Mouse (Mus musculus) embryonic facial prominence, embryonic 11.5 days (tissue): ENCODE measurements at regions not wholly inside any gene's neighbourhood (a gene's known extent, or its start where the extent isn't known, plus 50 kb on each side); places are given as distances from the start of the nearest gene placed in this dataset.

ENCODE experiments used
- ATAC-seq: fragments of 200-750 bp; cut with Nextera tagmentation; replicated peaks from 2 replicates; pipeline ENCODE4 v1.8.0; 2017; ENCODE audit warnings: low read depth; ENCODE audit not compliant: insufficient number of reproducible peaks, low FRiP score, low TSS enrichment
- DNase-seq: peaks from one replicate; pipeline ENCODE4 v3.0.0-alpha.2; 2015; ENCODE audit warnings: low spot score
- H3K27ac ChIP-seq: fragments of 300-500 bp; sonication (generic); replicated peaks from 2 replicates; pipeline ENCODE4 v1.5.1; 2014; ENCODE audit warnings: mild to moderate bottlenecking, low read depth, low read length, control low read depth
- H3K27me3 ChIP-seq: fragments of 300-500 bp; sonication (generic); 2 replicates; pipeline ENCODE4 v1.6.1; 2014; ENCODE audit warnings: mild to moderate bottlenecking, low read length, moderate library complexity, mixed read lengths; ENCODE audit not compliant: control insufficient read depth, insufficient read depth
- H3K36me3 ChIP-seq: fragments of 300-500 bp; sonication (generic); replicated peaks from 2 replicates; pipeline ENCODE4 v1.6.1; 2014; ENCODE audit warnings: low read depth, mild to moderate bottlenecking, low read length, moderate library complexity, mixed read lengths; ENCODE audit not compliant: control insufficient read depth, insufficient read depth
- H3K4me1 ChIP-seq: fragments of 300-500 bp; sonication (generic); 2 replicates; pipeline ENCODE4 v1.6.1; 2014; ENCODE audit warnings: low read length, mixed read lengths; ENCODE audit not compliant: control insufficient read depth, insufficient read depth
- H3K4me2 ChIP-seq: fragments of 300-500 bp; sonication (generic); 2 replicates; pipeline ENCODE4 v1.6.1; 2014; ENCODE audit warnings: low read depth, mild to moderate bottlenecking, control low read depth, low read length, moderate library complexity
- H3K4me3 ChIP-seq: fragments of 300-500 bp; sonication (generic); 2 replicates; pipeline ENCODE4 v1.5.1; 2014; ENCODE audit warnings: low read depth, low read length, control low read depth
- H3K9ac ChIP-seq: fragments of 300-500 bp; sonication (generic); replicated peaks from 2 replicates; pipeline ENCODE4 v1.6.1; 2014; ENCODE audit warnings: mild to moderate bottlenecking, control low read depth, low read length
- H3K9me3 ChIP-seq: fragments of 300-500 bp; sonication (generic); replicated peaks from 2 replicates; pipeline ENCODE4 v1.6.1; 2016; ENCODE audit warnings: mild to moderate bottlenecking, low read length, inconsistent platforms, mixed read lengths; ENCODE audit not compliant: control insufficient read depth
- WGBS: fragments of 180-500 bp; shearing (Covaris S2); extraction: QIAGEN DNeasy Blood & Tissue Kit; methylation state at CpG from one replicate; pipeline ENCODE4 v1.1.7; 2014; 5-methylcytosine and 5-hydroxymethylcytosine counted together

GRCm38 (mm10) chr2:105454353-105454752 lies 55.2 kb upstream of the Rcn1 start:
- 64% methylated on average over 2 of the region's 2 CpGs for WGBS
- H3K36me3 ChIP-seq: no peaks in the 10 kb centered on the region
- no peaks in the 10 kb centered on the region for H3K9me3 ChIP-seq
- ATAC-seq: no peak
- H3K4me3 ChIP-seq: no peak overlapping the region
- H3K27me3 ChIP-seq: no peaks in the 10 kb centered on the region
- no peak overlapping the region for H3K4me2 ChIP-seq
- no peak overlapping the region for H3K9ac ChIP-seq
- DNase-seq: no peak
- no peak overlapping the region for H3K27ac ChIP-seq
- H3K4me1 ChIP-seq: no peaks in the 10 kb centered on the region

DNA sequence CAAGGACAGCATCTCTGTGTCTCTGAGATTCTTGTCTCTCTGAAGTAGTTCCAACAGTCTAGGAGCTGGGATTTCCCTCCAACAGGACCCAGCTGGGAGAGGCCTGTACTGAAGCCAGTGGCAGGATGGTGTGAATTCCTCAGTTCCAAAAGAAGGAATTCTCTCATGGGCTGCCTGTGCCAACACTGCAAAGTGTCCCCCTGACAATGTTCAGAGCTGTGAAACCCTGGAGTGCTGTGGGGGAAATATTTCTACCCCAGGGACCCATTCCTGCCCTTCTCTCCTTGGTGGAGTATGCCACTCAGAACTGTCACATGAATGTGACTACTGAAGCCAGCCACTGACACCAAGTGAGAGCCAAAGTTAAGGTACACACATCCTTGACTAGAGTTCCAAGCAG lies 55.7 kb upstream of the Rcn1 start:
- no peak for ATAC-seq
- no peak overlapping the region for H3K4me2 ChIP-seq
- H3K27me3 ChIP-seq: no peaks in the 10 kb centered on the region
- no peak overlapping the region for H3K4me3 ChIP-seq
- no peak overlapping the region for H3K27ac ChIP-seq
- H3K4me1 ChIP-seq: no peaks in the 10 kb centered on the region
- H3K36me3 ChIP-seq: no peaks in the 10 kb centered on the region
- no peaks in the 10 kb centered on the region for H3K9me3 ChIP-seq
- H3K9ac ChIP-seq: no peak overlapping the region
- no peak for DNase-seq

DNA sequence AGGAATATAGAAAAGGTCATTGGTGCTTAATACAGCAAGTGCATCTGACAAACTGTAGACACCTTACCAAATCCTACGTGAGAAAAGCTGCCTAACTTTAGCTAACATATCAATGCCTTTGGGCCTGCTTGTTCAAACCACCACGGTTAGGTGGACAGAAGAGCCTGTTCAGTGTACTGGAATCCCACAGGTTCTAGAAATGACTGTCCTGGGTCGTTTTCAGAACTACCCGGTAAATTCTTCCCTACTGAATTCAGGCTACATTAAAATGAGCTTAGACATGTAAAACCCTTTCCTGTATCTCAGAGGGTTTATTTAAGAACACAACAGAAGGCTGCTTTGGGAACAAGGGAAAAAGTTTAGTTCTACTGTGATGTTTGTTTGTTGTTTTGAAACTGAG lies 59.5 kb upstream of the Rcn1 start:
- no peak for DNase-seq
- Histone ChIP-seq H3K4me3 (no peak overlapping the region), H3K9me3 (no peaks in the 10 kb centered on the region), H3K36me3 (no peaks in the 10 kb centered on the region), H3K27ac (no peak overlapping the region), H3K4me1 (no peaks in the 10 kb centered on the region), H3K27me3 (no peaks in the 10 kb centered on the region), H3K4me2 (no peak overlapping the region), H3K9ac (no peak overlapping the region)
- ATAC-seq: no peak
- 86% methylated on average over 4 of the region's 4 CpGs for WGBS

- H3K9ac ChIP-seq: no peak overlapping the region
- no peaks in the 10 kb centered on the region for H3K4me1 ChIP-seq
- DNase-seq (no peak), ATAC-seq (no peak)
- no peak overlapping the region for H3K4me3 ChIP-seq
- no peaks in the 10 kb centered on the region for H3K27me3 ChIP-seq
- no peaks in the 10 kb centered on the region for H3K9me3 ChIP-seq
- WGBS: 84% methylated on average over 9 of the region's 9 CpGs
- H3K27ac ChIP-seq: no peak overlapping the region
- no peak overlapping the region for H3K4me2 ChIP-seq
- H3K36me3 ChIP-seq: no peaks in the 10 kb centered on the region
Measured at GRCm38 (mm10) chr2:105459512-105459911, 60.4 kb upstream of the Rcn1 start.

- Histone ChIP-seq H3K4me3 (no peak overlapping the region), H3K9me3 (no peaks in the 10 kb centered on the region), H3K36me3 (no peaks in the 10 kb centered on the region), H3K4me2 (no peak overlapping the region), H3K27me3 (no peaks in the 10 kb centered on the region), H3K9ac (no peak overlapping the region), H3K27ac (no peak overlapping the region), H3K4me1 (no peaks in the 10 kb centered on the region)
- no peak for DNase-seq
- 78% methylated on average over 6 of the region's 6 CpGs for WGBS
- ATAC-seq: 0 out of 2 replicates have a peak, but pooled peaks have one; percentile 48
Measured at GRCm38 (mm10) chr2:105465630-105466029, 66.5 kb upstream of the Rcn1 start.

DNA sequence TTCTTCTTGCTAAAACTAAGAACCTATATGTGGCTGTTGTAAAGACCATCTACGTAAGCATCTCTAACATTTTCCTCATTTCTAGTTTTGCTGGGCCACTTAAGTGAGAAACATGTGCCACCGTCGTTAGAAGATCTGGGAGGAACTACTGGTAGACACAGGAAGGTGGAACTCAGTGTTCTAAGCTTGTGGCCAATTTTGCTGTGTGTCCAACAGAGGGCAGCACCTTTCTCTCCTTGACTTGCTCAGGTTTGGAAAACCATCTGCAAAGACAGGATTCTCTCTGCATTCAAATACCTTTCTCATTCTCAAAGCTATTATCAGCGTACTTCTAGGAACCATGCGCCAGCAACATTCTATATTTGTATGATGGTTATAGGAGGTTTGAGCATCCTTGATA lies 69.8 kb upstream of the Rcn1 start:
- WGBS: 37% methylated on average over 5 of the region's 5 CpGs
- H3K27me3 ChIP-seq: no peaks in the 10 kb centered on the region
- ATAC-seq (no peak), DNase-seq (peak; percentile 77)
- H3K9me3 ChIP-seq: no peaks in the 10 kb centered on the region
- H3K4me2 ChIP-seq: no peak overlapping the region
- no peak overlapping the region for H3K9ac ChIP-seq
- no peaks in the 10 kb centered on the region for H3K36me3 ChIP-seq
- no peaks in the 10 kb centered on the region for H3K4me1 ChIP-seq
- H3K27ac ChIP-seq: no peak overlapping the region
- no peak overlapping the region for H3K4me3 ChIP-seq

DNA sequence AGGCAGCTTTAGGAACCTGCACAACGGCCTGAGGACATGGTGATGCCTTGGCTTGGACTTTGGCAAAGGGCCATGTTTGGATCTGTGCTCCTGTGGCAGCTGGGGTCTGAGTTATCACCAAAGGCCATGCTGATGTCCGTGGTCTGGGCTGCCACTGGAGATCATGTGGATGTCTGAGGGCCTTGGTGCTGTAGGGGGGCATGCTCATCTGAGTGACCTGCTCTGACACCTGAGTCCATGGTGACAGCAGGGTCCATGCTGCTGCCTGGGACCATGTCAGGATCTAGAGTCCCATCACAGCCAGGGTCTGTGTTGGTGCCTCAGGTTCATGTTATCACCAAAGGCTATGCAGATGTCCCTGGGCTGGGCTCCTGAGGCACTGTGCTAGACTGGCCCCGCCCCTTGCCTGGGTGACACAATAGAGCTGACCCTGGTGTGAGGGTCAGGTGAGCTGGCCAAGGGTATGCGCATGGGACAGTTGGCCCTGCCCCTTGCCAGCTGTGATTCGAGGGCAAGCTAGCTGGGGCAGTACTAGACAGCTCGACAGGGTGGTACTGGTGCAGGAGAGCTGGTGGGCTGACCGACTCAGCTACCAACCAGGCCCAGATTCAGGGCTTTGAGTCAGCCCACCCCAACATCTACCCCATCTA lies 77.0 kb upstream of the Rcn1 start:
- Histone ChIP-seq H3K4me1 (no peaks in the 10 kb centered on the region), H3K36me3 (no peaks in the 10 kb centered on the region), H3K9ac (no peak overlapping the region), H3K9me3 (no peaks in the 10 kb centered on the region), H3K27me3 (no peaks in the 10 kb centered on the region), H3K27ac (no peak overlapping the region), H3K4me3 (no peak overlapping the region), H3K4me2 (no peak overlapping the region)
- ATAC-seq (peak; percentile 52; the same call in 1 of the 2 replicates), DNase-seq (no peak)
- 81% methylated on average over 7 of the region's 7 CpGs for WGBS

- 68% methylated on average over 11 of the region's 11 CpGs for WGBS
Measured at GRCm38 (mm10) chr2:105481990-105482592, 83.0 kb upstream of the Rcn1 start.

More at GRCm38 (mm10) chr2:105481990-105482592, 83.0 kb upstream of the Rcn1 start:
- DNase-seq: peak; percentile 7
- ATAC-seq: 0 out of 2 replicates have a peak, but pooled peaks have one; percentile 56
- H3K4me2 ChIP-seq: no peak overlapping the region
- H3K9me3 ChIP-seq: no peaks in the 10 kb centered on the region
- no peaks in the 10 kb centered on the region for H3K36me3 ChIP-seq
- H3K4me3 ChIP-seq: no peak overlapping the region
- no peak overlapping the region for H3K27ac ChIP-seq
- H3K27me3 ChIP-seq: no peaks in the 10 kb centered on the region
- H3K9ac ChIP-seq: no peak overlapping the region
- no peaks in the 10 kb centered on the region for H3K4me1 ChIP-seq
